ENCODE assay signal across 24 mouse cellular contexts in the genomic region with DNA sequence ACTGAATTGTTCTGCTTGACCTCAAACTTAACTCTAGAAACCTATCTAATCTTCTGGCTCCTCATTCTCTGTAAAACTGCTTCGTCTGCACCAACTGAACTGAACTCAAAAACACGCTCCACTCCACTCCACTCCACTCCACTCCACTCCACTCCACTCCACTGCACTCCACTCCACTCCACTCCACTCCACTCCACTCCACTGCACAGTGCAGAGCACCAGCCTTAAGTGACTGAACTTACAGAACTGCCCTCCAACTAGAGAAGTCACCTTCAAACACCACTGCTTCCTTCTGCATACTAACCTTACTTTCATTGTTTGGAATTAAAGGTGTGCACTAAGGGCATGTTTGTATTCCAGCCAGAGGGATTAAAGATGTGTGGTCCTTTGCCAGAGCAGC. TPM values are rescaled to one million over a fixed set of nuclear protein-coding genes. Genes with fewer than 3 reads are reported as not detected.
DNase-seq lines count a peak whose midpoint lies in the region; ATAC-seq and TF ChIP-seq lines count a peak whose summit lies in the region.
"Had no signal": no experiment of that assay in that cellular context is flagged by ENCODE, and none has a peak within 500 bp of the region (broad histone marks: within the 10 kb centered on the region; RNA-seq: fewer than 3 reads in every experiment).

No protein-coding gene starts in this region.

- no peaks in the 10 kb centered on the region for H3K4me1 ChIP-seq in kidney, embryonic 15.5 days
- H3K4me1 ChIP-seq in ES-Bruce4 (ENCODE audit: control insufficient read depth, insufficient read depth, low read length), result no peaks in the 10 kb centered on the region
- no peaks in the 10 kb centered on the region for H3K4me1 ChIP-seq in midbrain, embryonic 14.5 days (ENCODE audit: control insufficient read depth, insufficient read depth, low read length)
- H3K4me1 ChIP-seq: embryonic facial prominence, embryonic 12.5 days; forebrain, embryonic 15.5 days; hindbrain, embryonic 15.5 days; limb, embryonic 10.5 days; liver, embryonic 12.5 days had no signal

- WGBS in kidney, embryonic 15.5 days, result 77% methylated on average over 2 of the region's 2 CpGs
- 99% methylated on average over 2 of the region's 2 CpGs for WGBS in midbrain, embryonic 14.5 days

- no peak for TF ChIP-seq CTCF in ES-Bruce4 (IDR thresholded peaks at IDR 0.05; ENCODE audit: low read depth, low read length)

- peak overlapping the region; percentile 58 for H3K27ac ChIP-seq in kidney, embryonic 15.5 days
- peak overlapping the region; percentile 64; the same call in 1 of the 2 replicates for H3K27ac ChIP-seq in ES-Bruce4 (ENCODE audit: insufficient read depth, low read length)
- H3K27ac ChIP-seq in midbrain, embryonic 14.5 days (replicated peaks; ENCODE audit: low read depth, low read length), result no peak overlapping the region
- H3K27ac ChIP-seq: embryonic facial prominence, embryonic 12.5 days; forebrain, embryonic 15.5 days; hindbrain, embryonic 15.5 days; layer of hippocampus, adult 2 months; limb, embryonic 10.5 days; liver, embryonic 12.5 days had no signal

- no peak overlapping the region for H3K4me3 ChIP-seq in kidney, embryonic 15.5 days (replicated peaks)
- no peak overlapping the region for H3K4me3 ChIP-seq in ES-Bruce4 (ENCODE audit: low read depth, low read length)
- H3K4me3 ChIP-seq in midbrain, embryonic 14.5 days (replicated peaks; ENCODE audit: low read depth, low read length), result no peak overlapping the region
- H3K4me3 ChIP-seq: embryonic facial prominence, embryonic 12.5 days; forebrain, embryonic 15.5 days; hindbrain, embryonic 15.5 days; layer of hippocampus, adult 2 months; limb, embryonic 10.5 days; liver, embryonic 12.5 days; megakaryocyte, embryonic 14.5 days had no signal

- no peak overlapping the region for H3K9ac ChIP-seq in kidney, embryonic 15.5 days
- H3K9ac ChIP-seq in ES-Bruce4 (ENCODE audit: low read depth, poor library complexity, severe bottlenecking), result no peak overlapping the region
- no peak overlapping the region for H3K9ac ChIP-seq in midbrain, embryonic 14.5 days (replicated peaks; ENCODE audit: low read length)
- H3K9ac ChIP-seq: embryonic facial prominence, embryonic 12.5 days; forebrain, embryonic 15.5 days; hindbrain, embryonic 15.5 days; liver, embryonic 12.5 days had no signal

- ATAC-seq in kidney, embryonic 15.5 days (replicated peaks; ENCODE audit: low FRiP score), result no peak
- ATAC-seq in midbrain, embryonic 14.5 days (ENCODE audit: low FRiP score, low TSS enrichment), result no peak
- ATAC-seq: activated CD4-positive, CD25-positive, alpha-beta regulatory T cell, adult 4 months; CD4-positive, CD25-positive, alpha-beta regulatory T cell, adult 4 months; forebrain, embryonic 15.5 days; intestine, postnatal 0 days; liver, embryonic 12.5 days; midbrain, embryonic 16.5 days had no signal

- peak; percentile 70 for DNase-seq in heart, adult 11 months
- DNase-seq in heart, postnatal 4 days, result no peak
- no peak for DNase-seq in kidney, adult 18-20 months
- DNase-seq in lung, postnatal 10 days, result peak; percentile 48
- no peak for DNase-seq in midbrain, embryonic 14.5 days
- no peak for DNase-seq in left cerebral cortex, adult 11 months (ENCODE audit: low spot score)
- DNase-seq: adrenal gland, postnatal 14 days; cerebellum, adult 8-10 months; gastrocnemius, postnatal 36 days; heart, postnatal 10 days had no signal

- no peaks in the 10 kb centered on the region for H3K27me3 ChIP-seq in kidney, embryonic 15.5 days
- H3K27me3 ChIP-seq in ES-Bruce4 (ENCODE audit: control insufficient read depth, insufficient read depth, low read length, poor library complexity, severe bottlenecking), result no peaks in the 10 kb centered on the region
- H3K27me3 ChIP-seq in midbrain, embryonic 14.5 days (ENCODE audit: control insufficient read depth, insufficient read depth, low read length), result no peaks in the 10 kb centered on the region
- H3K27me3 ChIP-seq: embryonic facial prominence, embryonic 12.5 days; forebrain, embryonic 15.5 days; hindbrain, embryonic 15.5 days; liver, embryonic 12.5 days; megakaryocyte, embryonic 14.5 days had no signal

- no peak overlapping the region for H3K4me2 ChIP-seq in kidney, embryonic 15.5 days
- H3K4me2 ChIP-seq in midbrain, embryonic 14.5 days (ENCODE audit: low read length), result no peak overlapping the region
- H3K4me2 ChIP-seq: embryonic facial prominence, embryonic 12.5 days; forebrain, embryonic 15.5 days; hindbrain, embryonic 15.5 days; liver, embryonic 12.5 days had no signal

- H3K9me3 ChIP-seq in kidney, embryonic 15.5 days (replicated peaks), result no peaks in the 10 kb centered on the region
- no peaks in the 10 kb centered on the region for H3K9me3 ChIP-seq in ES-Bruce4 (replicated peaks; ENCODE audit: control insufficient read depth, insufficient read depth, low read length, poor library complexity, severe bottlenecking)
- H3K9me3 ChIP-seq in midbrain, embryonic 14.5 days (ENCODE audit: control insufficient read depth, low read length), result no peaks in the 10 kb centered on the region
- H3K9me3 ChIP-seq: embryonic facial prominence, embryonic 12.5 days; forebrain, embryonic 15.5 days; hindbrain, embryonic 15.5 days; limb, embryonic 10.5 days; liver, embryonic 12.5 days; megakaryocyte, embryonic 14.5 days had no signal

- no peak for TF ChIP-seq EP300 in ES-Bruce4 (IDR thresholded peaks at IDR 0.05; ENCODE audit: insufficient read depth, low read depth, low read length)

- peaks cover 62% of the 10 kb centered on the region for H3K36me3 ChIP-seq in kidney, embryonic 15.5 days
- peaks cover 36% of the 10 kb centered on the region for H3K36me3 ChIP-seq in ES-Bruce4 (ENCODE audit: control insufficient read depth, insufficient read depth, low read length, poor library complexity, severe bottlenecking)
- H3K36me3 ChIP-seq in midbrain, embryonic 14.5 days (ENCODE audit: control insufficient read depth, insufficient read depth, low read length), result peaks cover 26% of the 10 kb centered on the region

- no peak for TF ChIP-seq POLR2A in ES-Bruce4 (IDR thresholded peaks at IDR 0.05; ENCODE audit: insufficient read depth, low read length)

RNA-seq across cellular contexts. Expression of gene Esrp2, which starts 24.7 kb away (rescaled TPM):
- total RNA-seq in heart, postnatal 4 days (2021), result under 1 TPM; 0.54 to 0.91 TPM
- 14.9 and 15.8 TPM in 2 replicates for polyA plus RNA-seq in kidney, embryonic 15.5 days (2015; fragmentation: Nextera tagmentation; extraction: Ambion mirVana)
- polyA plus RNA-seq in ES-Bruce4 (2011; ENCODE audit: insufficient read depth, insufficient read length, low read depth, missing spikeins), result 10.8 and 13.2 TPM in 2 replicates
- polyA plus RNA-seq in midbrain, embryonic 14.5 days (2014; fragmentation: Nextera tagmentation; extraction: Ambion mirVana), result 0.25 TPM in 1 of 2 replicates, not detected in the other
- total RNA-seq: left cerebral cortex, adult 18-20 months had no signal
- polyA plus RNA-seq: CD4-positive, CD25-positive, alpha-beta regulatory T cell, adult 4 months had no signal

RNA-seq across cellular contexts. Expression of gene Pla2g15, which starts 38.2 kb away (rescaled TPM):
- total RNA-seq in heart, postnatal 4 days (2021), result 1 to 10 TPM; 4.2 to 4.9 TPM
- polyA plus RNA-seq in kidney, embryonic 15.5 days (2015; fragmentation: Nextera tagmentation; extraction: Ambion mirVana), result 12.4 and 13.9 TPM in 2 replicates
- polyA plus RNA-seq in ES-Bruce4 (2011; ENCODE audit: insufficient read depth, insufficient read length, low read depth, missing spikeins), result 18.0 and 19.6 TPM in 2 replicates
- polyA plus RNA-seq in midbrain, embryonic 14.5 days (2014; fragmentation: Nextera tagmentation; extraction: Ambion mirVana), result 6.5 and 16.0 TPM in 2 replicates

RNA-seq across cellular contexts. Expression of gene Nfatc3, which starts 53.4 kb away (rescaled TPM):
- total RNA-seq in heart, postnatal 4 days (2021), result 10 to 100 TPM; 24.2 to 26.4 TPM
- 6.5 and 7.3 TPM in 2 replicates for polyA plus RNA-seq in kidney, embryonic 15.5 days (2015; fragmentation: Nextera tagmentation; extraction: Ambion mirVana)
- polyA plus RNA-seq in ES-Bruce4 (2011; ENCODE audit: insufficient read depth, insufficient read length, low read depth, missing spikeins), result 68.9 and 78.3 TPM in 2 replicates
- polyA plus RNA-seq in midbrain, embryonic 14.5 days (2014; fragmentation: Nextera tagmentation; extraction: Ambion mirVana), result 3.1 and 3.4 TPM in 2 replicates

RNA-seq across cellular contexts. Expression of gene Slc7a6, which starts 56.6 kb away (rescaled TPM):
- total RNA-seq in heart, postnatal 4 days (2021), result 10 to 100 TPM; 17.1 to 18.9 TPM
- 52.7 and 57.3 TPM in 2 replicates for polyA plus RNA-seq in kidney, embryonic 15.5 days (2015; fragmentation: Nextera tagmentation; extraction: Ambion mirVana)
- polyA plus RNA-seq in ES-Bruce4 (2011; ENCODE audit: insufficient read depth, insufficient read length, low read depth, missing spikeins), result 75.7 and 82.1 TPM in 2 replicates
- polyA plus RNA-seq in midbrain, embryonic 14.5 days (2014; fragmentation: Nextera tagmentation; extraction: Ambion mirVana), result 76.1 and 77.8 TPM in 2 replicates

Comparison
In these comparisons a context has a peak if more than half of its experiments do, and no peak if none do; other contexts are left out.
1. DNase-seq: peak in heart, adult 11 months (single experiment) and lung, postnatal 10 days (single experiment); none in heart, postnatal 4 days (single experiment), kidney, adult 18-20 months (single experiment), midbrain, embryonic 14.5 days (single experiment) and left cerebral cortex, adult 11 months (single experiment).